ENCODE assay signal across 8 mouse cellular contexts in genomic region chr5:142630224-142630623, GRCm38 (mm10). TPM values are rescaled to one million over a fixed set of nuclear protein-coding genes. Genes with fewer than 3 reads are reported as not detected.
DNase-seq lines count a peak whose midpoint lies in the region; ATAC-seq and TF ChIP-seq lines count a peak whose summit lies in the region.

No protein-coding gene starts in this region.

- peak overlapping the region; percentile 81 for H3K9ac ChIP-seq in limb, embryonic 11.5 days (ENCODE audit: low read length)
- H3K9ac ChIP-seq in midbrain, postnatal 0 days (replicated peaks; ENCODE audit: low read length, poor library complexity, severe bottlenecking) = peak overlapping the region; percentile 79

- H3K4me1 ChIP-seq in bone marrow, adult 2 months (ENCODE audit: control insufficient read depth, insufficient read depth, low read length) = peaks cover 3% of the 10 kb centered on the region
- H3K4me1 ChIP-seq in heart, embryonic 10.5 days = peaks cover 15% of the 10 kb centered on the region
- H3K4me1 ChIP-seq in limb, embryonic 11.5 days (ENCODE audit: control insufficient read depth, insufficient read depth, low read length) = peaks cover 8% of the 10 kb centered on the region
- peaks cover 13% of the 10 kb centered on the region for H3K4me1 ChIP-seq in midbrain, postnatal 0 days (ENCODE audit: insufficient read depth, low read length)

- intact Hi-C loops in gastrocnemius, postnatal 14 days (cut with DNase I; ENCODE audit: low total_unique reads) = no loop called here

- H3K9me3 ChIP-seq in heart, embryonic 10.5 days = no peaks in the 10 kb centered on the region
- H3K9me3 ChIP-seq in limb, embryonic 11.5 days (ENCODE audit: control insufficient read depth, low read length) = no peaks in the 10 kb centered on the region; the same call in 1 of the 2 replicates
- no peaks in the 10 kb centered on the region for H3K9me3 ChIP-seq in midbrain, postnatal 0 days (ENCODE audit: low read length)

- H3K27me3 ChIP-seq in heart, embryonic 10.5 days (ENCODE audit: insufficient read depth, poor library complexity, severe bottlenecking) = no peaks in the 10 kb centered on the region; the same call in 1 of the 2 replicates
- no peaks in the 10 kb centered on the region for H3K27me3 ChIP-seq in limb, embryonic 11.5 days (ENCODE audit: control insufficient read depth, insufficient read depth, low read length)
- H3K27me3 ChIP-seq in midbrain, postnatal 0 days (ENCODE audit: insufficient read depth, low read length) = 0 out of 2 replicates have a peak, but pooled peaks cover 3% of the 10 kb centered on the region

- DNase-seq in heart, adult 18-20 months = peak; percentile 9 to 29
- no peak for DNase-seq in heart, postnatal 4 days
- no peak for DNase-seq in heart, embryonic 10.5 days (ENCODE audit: low spot score)
- no peak for DNase-seq in limb, embryonic 11.5 days (ENCODE audit: low spot score)
- peak; percentile 59 for DNase-seq in midbrain, postnatal 0 days (ENCODE audit: low spot score)
- DNase-seq in gastrocnemius, postnatal 14 days = no peak
- no peak for DNase-seq in T-cell, adult 2 months (ENCODE audit: low spot score)

- peak overlapping the region; percentile 79 for H3K4me3 ChIP-seq in bone marrow, adult 2 months (replicated peaks; ENCODE audit: control insufficient read depth, low read depth, low read length)
- H3K4me3 ChIP-seq in heart, embryonic 10.5 days = peak overlapping the region; percentile 99
- peak overlapping the region; percentile 78 for H3K4me3 ChIP-seq in limb, embryonic 11.5 days (ENCODE audit: low read depth, low read length)
- peak overlapping the region; percentile 97 for H3K4me3 ChIP-seq in midbrain, postnatal 0 days (ENCODE audit: low read depth, low read length)

- TF ChIP-seq CTCF in bone marrow, adult 2 months (IDR thresholded peaks at IDR 0.05; ENCODE audit: control insufficient read depth, insufficient read depth, low read length) = no peak
- no peak for TF ChIP-seq CTCF in midbrain, postnatal 0 days (IDR thresholded peaks at IDR 0.05)

- peaks cover 19% of the 10 kb centered on the region for H3K36me3 ChIP-seq in heart, embryonic 10.5 days
- peaks cover 3% of the 10 kb centered on the region; the same call in 1 of the 2 replicates for H3K36me3 ChIP-seq in limb, embryonic 11.5 days (ENCODE audit: control insufficient read depth, insufficient read depth, low read length)
- peaks cover 9% of the 10 kb centered on the region; the same call in 1 of the 2 replicates for H3K36me3 ChIP-seq in midbrain, postnatal 0 days (ENCODE audit: insufficient read depth, low read length)

- peak overlapping the region; percentile 88 for H3K4me2 ChIP-seq in limb, embryonic 11.5 days (ENCODE audit: low read depth, severe bottlenecking)
- peak overlapping the region; percentile 77 for H3K4me2 ChIP-seq in midbrain, postnatal 0 days (ENCODE audit: low read depth, low read length, poor library complexity, severe bottlenecking)

- 2% methylated on average over 6 of the region's 6 CpGs for WGBS in bone marrow, adult 2 months
- WGBS in heart, embryonic 10.5 days = 16% methylated on average over 6 of the region's 6 CpGs
- 15% methylated on average over 6 of the region's 6 CpGs for WGBS in limb, embryonic 11.5 days
- 9% methylated on average over 6 of the region's 6 CpGs for WGBS in midbrain, postnatal 0 days

- peak overlapping the region; percentile 87; the same call in 1 of the 2 replicates for H3K27ac ChIP-seq in bone marrow, adult 2 months (ENCODE audit: control insufficient read depth, insufficient read depth, low read depth, low read length, poor library complexity)
- H3K27ac ChIP-seq in heart, embryonic 10.5 days = peak overlapping the region; percentile 92
- no peak overlapping the region for H3K27ac ChIP-seq in limb, embryonic 11.5 days (replicated peaks; ENCODE audit: low read depth, low read length)
- H3K27ac ChIP-seq in midbrain, postnatal 0 days (ENCODE audit: low read depth, low read length) = peak overlapping the region; percentile 72; the same call in 1 of the 2 replicates

- no peak for TF ChIP-seq POLR2A in bone marrow, adult 2 months (IDR thresholded peaks at IDR 0.05; ENCODE audit: borderline replicate concordance, control insufficient read depth, low read depth, low read length)

- ATAC-seq in limb, embryonic 11.5 days (ENCODE audit: insufficient number of reproducible peaks, low FRiP score, low TSS enrichment, low read depth) = no peak
- no peak for ATAC-seq in midbrain, postnatal 0 days (ENCODE audit: low FRiP score)

RNA-seq across cellular contexts. Expression of gene Wipi2, which starts 2.7 kb away (rescaled TPM):
- total RNA-seq in heart, adult 18-20 months (2021) = 10 to 100 TPM; 35.7 to 38.8 TPM
- total RNA-seq in heart, postnatal 4 days (2021) = 10 to 100 TPM; 34.7 to 35.4 TPM
- 29.4 and 41.8 TPM in 2 replicates for polyA plus RNA-seq in bone marrow, adult 2 months (2011; ENCODE audit: insufficient read depth, insufficient read length, low replicate concordance, missing spikeins)
- polyA plus RNA-seq in heart, embryonic 10.5 days (2016; fragmentation: Nextera tagmentation; extraction: Ambion mirVana) = 37.7 and 47.6 TPM in 2 replicates
- 62.4 and 64.4 TPM in 2 replicates for polyA plus RNA-seq in limb, embryonic 11.5 days (2014; fragmentation: Nextera tagmentation; extraction: Ambion mirVana)
- 61.5 and 69.7 TPM in 2 replicates for total RNA-seq in midbrain, postnatal 0 days (2014; rRNA removed)
- 40.0 and 42.3 TPM in 2 replicates for polyA plus RNA-seq in midbrain, postnatal 0 days (2015; fragmentation: Nextera tagmentation; extraction: Ambion mirVana)
- total RNA-seq in gastrocnemius, postnatal 14 days (2021) = 10 to 100 TPM; 26.3 to 29.4 TPM

RNA-seq across cellular contexts. Expression of gene Mmd2, which starts 21.6 kb away (rescaled TPM):
- 1 to 10 TPM in 1 of 2 experiments, not detected in 1; 2.1 TPM for total RNA-seq in heart, adult 18-20 months (2021)
- under 1 TPM; 0.10 to 0.18 TPM for total RNA-seq in heart, postnatal 4 days (2021)
- polyA plus RNA-seq in bone marrow, adult 2 months (2011; ENCODE audit: insufficient read depth, insufficient read length, low replicate concordance, missing spikeins) = not detected in 2 replicates
- polyA plus RNA-seq in heart, embryonic 10.5 days (2016; fragmentation: Nextera tagmentation; extraction: Ambion mirVana) = 0.15 and 4.8 TPM in 2 replicates
- polyA plus RNA-seq in limb, embryonic 11.5 days (2014; fragmentation: Nextera tagmentation; extraction: Ambion mirVana) = 0.59 and 0.74 TPM in 2 replicates
- 114 and 153 TPM in 2 replicates for total RNA-seq in midbrain, postnatal 0 days (2014; rRNA removed)
- polyA plus RNA-seq in midbrain, postnatal 0 days (2015; fragmentation: Nextera tagmentation; extraction: Ambion mirVana) = 120 and 137 TPM in 2 replicates
- total RNA-seq in gastrocnemius, postnatal 14 days (2021) = under 1 TPM in 1 of 2 experiments, not detected in 1; 0.27 TPM

Comparison
In these comparisons a context has a peak if more than half of its experiments do, and no peak if none do; other contexts are left out.
1. DNase-seq: peak in heart, adult 18-20 months (2 of 2) and midbrain, postnatal 0 days (single experiment); none in heart, postnatal 4 days (single experiment), heart, embryonic 10.5 days (single experiment), limb, embryonic 11.5 days (single experiment), gastrocnemius, postnatal 14 days (single experiment) and T-cell, adult 2 months (single experiment).
2. RNA of gene Mmd2, which starts 21.6 kb away (total RNA-seq): 114 to 153 TPM in midbrain, postnatal 0 days; 2.1 TPM in heart, adult 18-20 months, 0.27 TPM in gastrocnemius, postnatal 14 days and 0.10 to 0.18 TPM in heart, postnatal 4 days; every median in the first group is over 10 times any median in the second.
3. Peak in every context shown above with its lines, with median percentiles within 50 percentile points of each other: H3K4me3 ChIP-seq.